ENCODE assay signal across 26 mouse cellular contexts in the genomic region with DNA sequence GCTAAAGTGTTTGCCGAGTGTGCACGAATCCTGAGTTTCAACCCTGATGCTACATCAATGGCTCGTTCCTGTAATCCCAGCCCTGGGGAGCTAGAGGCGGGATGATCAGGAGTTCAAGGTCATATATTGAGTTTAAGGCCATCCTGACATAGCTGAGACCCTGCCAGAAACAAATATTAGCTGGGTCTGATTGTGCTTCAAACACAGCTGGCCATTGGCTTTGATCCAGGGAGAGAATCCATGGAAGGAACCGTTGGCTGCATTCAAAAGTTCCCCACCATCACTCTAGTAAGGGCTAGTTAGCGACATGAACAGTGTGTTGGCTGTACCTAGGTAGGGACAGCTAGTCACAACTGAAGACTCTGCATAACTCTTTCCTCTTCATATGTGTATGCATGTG. TPM values are rescaled to one million over a fixed set of nuclear protein-coding genes. Genes with fewer than 3 reads are reported as not detected.
DNase-seq lines count a peak whose midpoint lies in the region; ATAC-seq and TF ChIP-seq lines count a peak whose summit lies in the region.
"Had no signal": no experiment of that assay in that cellular context is flagged by ENCODE, and none has a peak within 500 bp of the region (broad histone marks: within the 10 kb centered on the region; RNA-seq: fewer than 3 reads in every experiment).

No protein-coding gene starts in this region.

- peaks cover 27% of the 10 kb centered on the region for H3K4me1 ChIP-seq in heart, embryonic 12.5 days (replicated peaks)
- 0 out of 2 replicates have a peak, but pooled peaks cover 3% of the 10 kb centered on the region for H3K4me1 ChIP-seq in lung, embryonic 14.5 days (ENCODE audit: insufficient read depth)
- no peaks in the 10 kb centered on the region for H3K4me1 ChIP-seq in lung, adult 2 months (ENCODE audit: control insufficient read depth, insufficient read depth, low read length)
- H3K4me1 ChIP-seq in testis, adult 2 months (ENCODE audit: control insufficient read depth, insufficient read depth, low read length) = no peaks in the 10 kb centered on the region; the same call in 1 of the 2 replicates
- H3K4me1 ChIP-seq: embryonic facial prominence, embryonic 13.5 days; forebrain, embryonic 12.5 days had no signal

- no peak for TF ChIP-seq POLR2A in lung, adult 2 months (IDR thresholded peaks at IDR 0.05; ENCODE audit: borderline replicate concordance, extremely low read depth, low read depth, low read length)
- no peak for TF ChIP-seq POLR2A in testis, adult 2 months (IDR thresholded peaks at IDR 0.05; ENCODE audit: control insufficient read depth, low read depth, low read length)

- H3K9me3 ChIP-seq in heart, embryonic 12.5 days (replicated peaks) = no peaks in the 10 kb centered on the region
- H3K9me3 ChIP-seq in lung, embryonic 14.5 days (ENCODE audit: low read depth, low read length) = no peaks in the 10 kb centered on the region
- H3K9me3 ChIP-seq: embryonic facial prominence, embryonic 13.5 days; embryonic facial prominence, embryonic 15.5 days; forebrain, embryonic 12.5 days had no signal

- no peak overlapping the region for H3K4me2 ChIP-seq in heart, embryonic 12.5 days
- no peak overlapping the region for H3K4me2 ChIP-seq in lung, embryonic 14.5 days
- H3K4me2 ChIP-seq: embryonic facial prominence, embryonic 13.5 days; embryonic facial prominence, embryonic 15.5 days; forebrain, embryonic 12.5 days had no signal

- no peak overlapping the region for H3K27ac ChIP-seq in heart, embryonic 12.5 days (ENCODE audit: poor library complexity, severe bottlenecking)
- H3K27ac ChIP-seq in lung, embryonic 14.5 days (ENCODE audit: low read depth) = no peak overlapping the region
- 0 out of 2 replicates have a peak overlapping the region, but pooled peaks have one; percentile 7 for H3K27ac ChIP-seq in testis, adult 2 months (ENCODE audit: control insufficient read depth, insufficient read depth, low read depth, low read length)
- H3K27ac ChIP-seq: embryonic facial prominence, embryonic 13.5 days; embryonic facial prominence, embryonic 15.5 days; forebrain, embryonic 10.5 days; forebrain, embryonic 12.5 days had no signal

- no peak overlapping the region for H3K9ac ChIP-seq in heart, embryonic 12.5 days
- no peak overlapping the region for H3K9ac ChIP-seq in lung, embryonic 14.5 days
- H3K9ac ChIP-seq: embryonic facial prominence, embryonic 13.5 days; embryonic facial prominence, embryonic 15.5 days; forebrain, embryonic 12.5 days had no signal

- no peak for TF ChIP-seq CTCF in lung, embryonic 14.5 days (IDR thresholded peaks at IDR 0.05; ENCODE audit: low read depth)
- no peak for TF ChIP-seq CTCF in lung, adult 2 months (IDR thresholded peaks at IDR 0.05; ENCODE audit: insufficient read depth, low read length)
- TF ChIP-seq CTCF in testis, adult 2 months (IDR thresholded peaks at IDR 0.05; ENCODE audit: control insufficient read depth, insufficient read depth, insufficient replicate concordance, low read depth, low read length) = no peak

- WGBS in heart, embryonic 12.5 days = 91% methylated on average over 6 of the region's 6 CpGs
- WGBS in lung, embryonic 14.5 days = 56% methylated on average over 6 of the region's 6 CpGs
- 72% methylated on average over 6 of the region's 6 CpGs for WGBS in lung, adult 2 months

- H3K36me3 ChIP-seq in heart, embryonic 12.5 days = peaks cover 62% of the 10 kb centered on the region
- H3K36me3 ChIP-seq in lung, embryonic 14.5 days (ENCODE audit: insufficient read depth) = peaks cover 49% of the 10 kb centered on the region
- no peaks in the 10 kb centered on the region for H3K36me3 ChIP-seq in testis, adult 2 months (ENCODE audit: control insufficient read depth, insufficient read depth, low read length)
- H3K36me3 ChIP-seq: forebrain, embryonic 12.5 days had no signal

- peak; percentile 33 for DNase-seq in heart, postnatal 4 days
- peak; percentile 75 for DNase-seq in lung, embryonic 14.5 days
- DNase-seq in lung, adult 2 months = no peak
- DNase-seq in testis, postnatal 10 days (ENCODE audit: low spot score) = no peak
- no peak for DNase-seq in spleen, adult 18-20 months
- DNase-seq: adrenal gland, adult 2 months; adrenal gland, postnatal 10 days; adrenal gland, postnatal 25 days; cerebellum, adult 11 months; cerebellum, adult 2 months; cerebellum, adult 9-10 months; cerebellum, postnatal 14 days; cerebellum, postnatal 36 days; embryo, embryonic 11 days had no signal

- H3K27me3 ChIP-seq in heart, embryonic 12.5 days (replicated peaks) = no peaks in the 10 kb centered on the region
- no peaks in the 10 kb centered on the region for H3K27me3 ChIP-seq in lung, embryonic 14.5 days (ENCODE audit: insufficient read depth, low read length)
- H3K27me3 ChIP-seq in testis, adult 2 months (ENCODE audit: control insufficient read depth, insufficient read depth, low read length) = no peaks in the 10 kb centered on the region
- H3K27me3 ChIP-seq: embryonic facial prominence, embryonic 13.5 days; embryonic facial prominence, embryonic 15.5 days; forebrain, embryonic 12.5 days had no signal

- no peak overlapping the region for H3K4me3 ChIP-seq in heart, embryonic 12.5 days
- no peak overlapping the region for H3K4me3 ChIP-seq in lung, embryonic 14.5 days (ENCODE audit: low read depth, low read length)
- no peak overlapping the region for H3K4me3 ChIP-seq in lung, adult 2 months (replicated peaks; ENCODE audit: extremely low read depth, low read depth, low read length)
- no peak overlapping the region for H3K4me3 ChIP-seq in testis, adult 2 months (ENCODE audit: control insufficient read depth, low read depth, low read length)
- H3K4me3 ChIP-seq: embryonic facial prominence, embryonic 13.5 days; embryonic facial prominence, embryonic 15.5 days; erythroblast, embryonic 14.5 days; forebrain, embryonic 10.5 days; forebrain, embryonic 12.5 days had no signal

- no peak for ATAC-seq in heart, embryonic 12.5 days (ENCODE audit: insufficient number of reproducible peaks, low FRiP score)
- 0 out of 2 replicates have a peak, but pooled peaks have one; percentile 10 for ATAC-seq in lung, embryonic 14.5 days (ENCODE audit: insufficient read depth)
- ATAC-seq: forebrain, embryonic 14.5 days; forebrain, embryonic 16.5 days had no signal

RNA-seq across cellular contexts. Expression of a gene that starts 19.9 kb away (rescaled TPM):
- 10 to 100 TPM; 11.6 to 12.3 TPM for total RNA-seq in heart, postnatal 4 days (2021)
- polyA plus RNA-seq in heart, embryonic 12.5 days (2016; fragmentation: Nextera tagmentation; extraction: Ambion mirVana) = 23.1 and 25.5 TPM in 2 replicates
- 24.5 and 27.8 TPM in 2 replicates for polyA plus RNA-seq in lung, embryonic 14.5 days (2014; fragmentation: Nextera tagmentation; extraction: Ambion mirVana)
- 12.9 and 14.1 TPM in 2 replicates for polyA plus RNA-seq in lung, adult 2 months (2012; rRNA removed)
- 13.0 and 13.4 TPM in 2 replicates for polyA plus RNA-seq in testis, adult 2 months (2012; rRNA removed)
- total RNA-seq: MEL had no signal

RNA-seq across cellular contexts. Expression of a gene that starts 30.5 kb away (rescaled TPM):
- 1 to 10 TPM; 3.8 to 4.0 TPM for total RNA-seq in heart, postnatal 4 days (2021)
- 3.4 and 4.0 TPM in 2 replicates for polyA plus RNA-seq in heart, embryonic 12.5 days (2016; fragmentation: Nextera tagmentation; extraction: Ambion mirVana)
- polyA plus RNA-seq in lung, embryonic 14.5 days (2014; fragmentation: Nextera tagmentation; extraction: Ambion mirVana) = 17.4 and 18.1 TPM in 2 replicates
- polyA plus RNA-seq in lung, adult 2 months (2012; rRNA removed) = 20.3 and 22.1 TPM in 2 replicates
- 3.1 and 3.7 TPM in 2 replicates for polyA plus RNA-seq in testis, adult 2 months (2012; rRNA removed)
- total RNA-seq: common myeloid progenitor, adult 5-6 weeks; MEL had no signal
- polyA plus RNA-seq: C2C12; erythroblast, embryonic 14.5 days had no signal

Comparison
In these comparisons a context has a peak if more than half of its experiments do, and no peak if none do; other contexts are left out.
1. DNase-seq: peak in heart, postnatal 4 days (single experiment) and lung, embryonic 14.5 days (single experiment); none in lung, adult 2 months (single experiment), testis, postnatal 10 days (single experiment) and spleen, adult 18-20 months (0 of 2).